Mouse (Mus musculus) v-Abl transformed pro-B cells (cell line): ENCODE data around the gene Mgat5.

ENCODE experiments used
- in situ Hi-C, 2 experiments: fragments of 400-800 bp; cut with MboI; formaldehyde crosslinking; loops; one replicate each; pipeline ENCODE4 v1.15.1; 2025; ENCODE audit not compliant: unreplicated experiment in 2 of 2

Mgat5 gene

GRCm38 (mm10) chr1:127459015-127459451, 254.2 kb downstream of the Mgat5 start:
- in situ Hi-C loops, result loop anchor here (5.0 to 25.0 kb wide), 5 partner anchors 47 to 447 kb away; no protein-coding TSS in a partner anchor

- in situ Hi-C loops, result loop anchor here (5.0 to 25.0 kb wide), 5 partner anchors 47 to 447 kb away; no protein-coding TSS in a partner anchor
Measured at GRCm38 (mm10) chr1:127459576-127459975, 254.8 kb downstream of the Mgat5 start.

DNA sequence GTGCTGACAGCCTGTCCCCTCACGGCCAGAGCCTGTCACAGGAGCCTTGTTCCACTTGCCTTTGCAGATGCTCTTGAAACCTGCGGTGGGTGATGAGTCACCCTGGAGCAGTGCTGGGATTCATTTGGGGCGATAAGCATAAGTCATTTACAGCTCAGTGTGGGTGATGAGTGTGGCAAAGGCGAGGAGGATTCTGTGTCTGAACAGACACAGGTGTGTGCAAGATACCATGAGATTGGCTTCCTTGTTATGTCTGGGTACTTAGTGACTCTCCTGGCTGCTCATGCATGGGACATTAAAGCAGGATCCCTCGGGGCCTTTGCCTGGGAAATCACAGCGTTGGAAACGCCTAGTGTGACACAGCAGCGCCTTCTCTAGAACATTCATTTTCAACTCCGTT, 256.2 kb downstream of the Mgat5 start:
- in situ Hi-C loops, result loop anchor here (10.0 to 25.0 kb wide), 2 partner anchors 156 to 449 kb away; no protein-coding TSS in a partner anchor

GRCm38 (mm10) chr1:127464041-127464440, 259.2 kb downstream of the Mgat5 start:
- in situ Hi-C loops, result loop anchor here (10.0 to 25.0 kb wide), 2 partner anchors 159 to 452 kb away; no protein-coding TSS in a partner anchor

DNA sequence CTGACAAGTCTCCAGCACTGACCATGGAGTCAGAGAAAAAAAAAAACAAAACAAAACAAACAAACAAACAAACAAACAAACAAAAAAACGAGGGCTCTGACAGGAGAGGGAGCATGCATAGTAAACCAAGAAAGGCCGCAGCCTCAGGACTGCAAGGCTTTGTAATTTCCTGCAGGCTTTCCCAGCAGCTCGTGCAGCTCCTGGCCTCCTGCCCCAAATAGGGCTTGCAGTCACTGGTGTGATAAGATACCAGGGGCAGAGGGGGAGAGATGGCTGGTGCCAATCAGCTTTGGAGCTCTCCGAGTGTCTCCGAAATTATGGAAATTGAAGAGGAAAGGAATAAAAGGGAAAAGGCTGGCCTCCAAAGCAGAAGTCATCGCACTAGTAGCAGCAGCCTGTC, 260.5 kb downstream of the Mgat5 start:
- in situ Hi-C loops, result loop anchor here (10.0 to 25.0 kb wide), 2 partner anchors 160 to 453 kb away; no protein-coding TSS in a partner anchor

GRCm38 (mm10) chr1:127467238-127467637, 262.4 kb downstream of the Mgat5 start:
- in situ Hi-C loops, result loop anchor here (10.0 to 25.0 kb wide), 2 partner anchors 162 to 455 kb away; no protein-coding TSS in a partner anchor

DNA sequence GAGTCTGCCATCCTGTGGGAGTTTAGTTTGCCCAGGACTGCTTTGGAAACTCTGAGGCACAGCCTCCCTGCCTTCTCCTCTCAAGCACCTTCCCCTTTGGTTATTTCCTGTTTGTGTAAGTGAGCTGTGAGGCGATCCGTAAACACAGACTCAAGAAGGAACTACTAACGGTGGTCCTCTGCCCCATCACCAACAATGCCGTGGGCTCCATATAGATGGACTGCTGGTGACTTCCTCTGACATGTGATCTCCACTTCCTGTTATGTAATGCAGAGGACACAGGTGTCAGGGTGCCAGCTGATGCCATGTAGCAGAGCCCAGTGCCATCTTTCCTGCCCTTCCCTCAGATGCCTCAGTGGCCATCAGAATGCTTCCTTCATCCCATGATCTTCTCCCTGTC, 265.4 kb downstream of the Mgat5 start:
- in situ Hi-C loops, result loop anchor here in 1 of 2 experiments (25.0 kb wide), 1 partner anchor 458 kb away; no protein-coding TSS in a partner anchor

- in situ Hi-C loops, result loop anchor here in 1 of 2 experiments (25.0 kb wide), 1 partner anchor 687 kb away; no protein-coding TSS in a partner anchor
Measured at GRCm38 (mm10) chr1:127475756-127476155, 270.9 kb downstream of the Mgat5 start.

GRCm38 (mm10) chr1:127482911-127483310, 278.1 kb downstream of the Mgat5 start:
- in situ Hi-C loops, result loop anchor here in 1 of 2 experiments (25.0 kb wide), 1 partner anchor 679 kb away; no protein-coding TSS in a partner anchor

- in situ Hi-C loops, result loop anchor here in 1 of 2 experiments (25.0 kb wide), 1 partner anchor 678 kb away; no protein-coding TSS in a partner anchor
Measured at GRCm38 (mm10) chr1:127484188-127484587, 279.4 kb downstream of the Mgat5 start.

- in situ Hi-C loops, result loop anchor here in 1 of 2 experiments (25.0 kb wide), 1 partner anchor 677 kb away; no protein-coding TSS in a partner anchor
Measured at GRCm38 (mm10) chr1:127484826-127485225, 280.0 kb downstream of the Mgat5 start.

GRCm38 (mm10) chr1:127487161-127487560, 282.3 kb downstream of the Mgat5 start:
- in situ Hi-C loops, result loop anchor here in 1 of 2 experiments (25.0 kb wide), 1 partner anchor 675 kb away; no protein-coding TSS in a partner anchor

DNA sequence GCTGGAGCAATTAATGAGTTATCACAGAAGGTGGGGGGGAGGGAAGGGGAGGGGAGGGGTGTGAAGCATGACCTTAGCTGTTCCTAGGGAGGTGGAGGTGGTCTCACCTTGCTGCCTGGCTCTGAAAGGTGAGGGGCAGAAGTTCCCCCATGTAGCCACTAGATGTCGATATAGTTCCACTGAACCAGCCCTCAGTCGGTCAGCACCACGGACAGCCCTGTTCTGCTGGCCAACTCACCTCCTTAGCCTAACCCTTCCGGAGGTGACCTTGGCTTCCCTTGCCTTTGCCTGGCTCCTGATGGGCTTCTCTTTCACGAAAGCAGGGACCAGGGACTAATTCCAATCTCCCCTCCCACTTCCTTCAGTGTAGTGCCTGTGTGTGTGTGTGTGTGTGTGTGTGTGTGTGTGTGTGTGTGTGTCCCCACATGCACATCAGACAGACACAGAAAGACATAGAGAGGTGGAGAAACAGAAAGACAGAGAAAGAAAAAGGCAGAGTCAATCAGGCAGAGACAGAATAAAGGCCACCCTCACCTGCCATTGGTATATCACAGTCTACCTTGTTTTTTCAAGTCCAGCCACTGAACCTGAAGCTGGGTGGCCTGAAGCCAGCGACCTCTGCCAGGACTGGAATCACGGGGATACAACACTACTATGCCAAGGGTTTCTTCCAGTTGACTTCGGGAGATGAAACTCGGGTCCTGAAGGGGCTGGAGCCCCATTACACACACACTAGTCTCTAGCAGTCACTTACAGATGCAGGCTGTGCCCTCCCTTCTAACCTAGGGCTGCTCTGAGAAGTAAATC, 292.1 kb downstream of the Mgat5 start:
- in situ Hi-C loops, result loop anchor here (5.0 to 25.0 kb wide), 2 partner anchors 265 to 665 kb away; no protein-coding TSS in a partner anchor

- in situ Hi-C loops, result loop anchor here (5.0 to 25.0 kb wide), 2 partner anchors 264 to 664 kb away; no protein-coding TSS in a partner anchor
Measured at GRCm38 (mm10) chr1:127498746-127499145, 293.9 kb downstream of the Mgat5 start.

DNA sequence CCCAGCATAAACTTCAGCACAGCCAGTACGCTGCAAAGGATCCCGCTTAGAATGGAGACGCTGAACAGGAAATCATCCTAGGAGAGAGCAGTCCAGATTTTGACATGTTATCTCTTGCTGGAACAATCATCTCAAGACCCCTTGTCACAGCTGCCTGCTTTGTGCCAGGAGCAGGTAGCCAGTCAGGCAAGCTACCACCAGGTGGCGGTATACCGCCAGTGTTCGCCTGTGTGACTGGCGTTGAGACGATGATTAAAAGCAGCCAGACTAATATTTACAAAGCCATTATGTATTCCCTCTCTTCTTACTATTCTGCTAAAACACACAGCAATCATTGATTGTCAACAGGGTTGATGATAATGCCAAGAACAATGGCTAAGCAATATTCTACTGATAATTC, 295.4 kb downstream of the Mgat5 start:
- in situ Hi-C loops, result no loop called here

GRCm38 (mm10) chr1:127500701-127501100, 295.9 kb downstream of the Mgat5 start:
- in situ Hi-C loops, result no loop called here

DNA sequence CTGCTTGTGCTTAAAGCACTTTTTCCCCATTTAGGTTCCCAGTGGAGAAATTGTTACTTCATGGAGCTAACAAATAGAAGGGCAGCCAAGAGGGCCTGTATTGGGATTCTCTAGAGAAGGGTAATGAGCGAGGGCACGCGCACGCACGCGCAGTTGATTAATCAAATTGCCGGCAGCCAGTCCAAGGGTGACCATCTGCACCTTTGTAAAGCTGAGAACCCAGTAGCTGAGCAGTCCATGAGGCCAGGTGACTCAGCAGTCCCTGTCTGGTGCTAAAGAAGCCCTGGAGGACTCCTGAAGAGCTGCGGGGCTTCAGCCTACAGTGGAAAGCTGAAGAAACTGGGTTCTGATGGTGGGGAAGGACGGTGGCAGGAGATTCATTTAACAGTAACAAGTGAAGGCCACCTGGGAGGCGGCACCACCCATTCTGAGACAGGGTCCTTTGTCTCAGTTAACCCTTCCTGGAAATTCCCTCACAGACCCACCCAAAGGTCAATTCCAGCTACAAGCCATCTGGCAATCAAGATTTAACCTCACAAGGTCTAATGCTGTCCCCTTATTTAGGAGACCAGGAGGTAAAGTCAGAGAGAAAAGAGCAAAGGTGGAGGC, 302.3 kb downstream of the Mgat5 start:
- in situ Hi-C loops, result loop anchor here in 1 of 2 experiments (5.0 kb wide), 1 partner anchor 170 kb away; the partner anchor contains the start of gene Tmem163

DNA sequence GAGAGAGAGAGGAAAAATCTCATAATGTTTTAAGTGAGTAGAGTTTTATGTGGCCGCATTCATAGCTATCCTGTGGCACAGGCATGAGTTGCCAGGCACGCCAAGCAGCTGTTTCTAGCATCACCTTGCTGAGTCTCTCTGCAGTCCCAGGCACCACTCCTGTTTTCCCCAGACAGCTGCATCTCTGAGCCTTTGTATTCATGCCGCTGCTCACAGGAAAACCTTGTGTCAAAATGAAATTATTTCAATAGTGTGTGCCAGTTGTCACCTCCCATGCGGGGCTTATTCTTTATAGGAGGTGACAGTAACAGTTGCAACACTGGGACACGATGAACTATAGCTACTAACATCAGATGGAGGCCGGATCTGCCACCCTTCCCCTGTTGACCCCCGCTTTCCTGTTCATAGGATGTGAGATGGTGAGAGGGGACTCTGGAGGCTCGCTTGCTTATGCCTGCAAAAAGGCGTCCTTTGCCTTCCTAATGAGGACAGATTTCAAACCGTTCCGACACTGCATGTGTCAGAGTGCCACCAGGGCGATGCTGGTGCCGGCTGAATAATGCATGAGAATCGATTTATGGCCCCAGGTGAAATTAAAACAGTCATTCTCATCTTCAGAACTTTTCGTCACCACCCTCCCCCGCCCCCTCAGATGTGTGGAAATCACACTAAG, 303.4 kb downstream of the Mgat5 start:
- in situ Hi-C loops, result loop anchor here in 1 of 2 experiments (5.0 kb wide), 1 partner anchor 169 kb away; the partner anchor contains the start of gene Tmem163

GRCm38 (mm10) chr1:127508921-127509320, 304.1 kb downstream of the Mgat5 start:
- in situ Hi-C loops, result loop anchor here in 1 of 2 experiments (5.0 kb wide), 1 partner anchor 168 kb away; the partner anchor contains the start of gene Tmem163

DNA sequence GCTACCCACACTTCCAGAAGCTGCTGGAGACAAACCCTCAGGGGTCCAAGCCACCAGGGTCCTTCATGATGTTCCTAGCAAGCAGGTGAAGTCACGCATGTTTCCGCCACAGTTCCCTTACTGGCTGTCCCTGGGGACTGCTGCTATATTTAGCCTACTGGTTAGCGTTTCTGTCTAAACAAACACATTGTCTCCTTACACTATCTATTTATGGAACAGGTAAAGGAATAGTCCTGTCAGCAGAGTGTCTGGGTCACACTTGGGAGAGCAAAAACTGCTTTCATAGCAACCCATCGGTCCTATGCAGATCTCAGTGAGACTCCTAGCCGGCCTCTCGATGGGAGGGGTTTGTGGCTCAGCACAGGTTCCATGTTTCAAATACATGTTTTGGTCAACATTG, 306.5 kb downstream of the Mgat5 start:
- in situ Hi-C loops, result loop anchor here in 1 of 2 experiments (5.0 kb wide), 1 partner anchor 166 kb away; the partner anchor contains the start of gene Tmem163
